In the genomic region with DNA sequence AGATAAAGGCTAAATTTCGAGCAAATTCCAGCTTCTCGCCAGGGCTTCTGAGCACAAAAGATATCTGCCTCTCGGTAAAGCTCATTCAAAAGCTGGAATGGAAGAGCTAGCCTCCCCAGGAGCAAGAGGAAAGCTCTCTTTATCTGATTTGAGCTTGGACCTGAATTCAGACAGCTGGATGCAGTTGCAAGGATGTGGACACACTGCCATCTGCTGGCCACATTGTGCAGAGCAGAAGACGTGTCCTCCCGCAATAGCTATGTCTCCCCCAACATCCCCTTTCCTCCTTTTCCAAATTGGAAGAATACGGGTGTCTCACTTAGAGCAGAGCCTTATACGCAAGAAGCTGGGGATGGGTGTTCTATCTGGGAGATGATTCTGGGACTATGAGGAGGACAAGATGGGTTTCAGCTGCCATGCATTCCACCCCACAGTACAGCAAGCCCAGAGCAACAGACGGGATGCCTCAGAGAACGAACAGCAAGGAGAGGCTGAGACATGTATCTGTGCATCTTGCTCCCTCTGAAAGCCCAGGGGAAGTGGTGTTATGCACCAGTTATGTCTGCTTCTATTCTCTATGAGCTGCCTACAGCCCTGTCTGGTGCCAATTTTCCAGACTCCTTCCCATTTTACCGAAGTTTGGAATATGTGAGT, we compare ENCODE assay signal across 8 mouse cellular contexts. TPM values are rescaled to one million over a fixed set of nuclear protein-coding genes. Genes with fewer than 3 reads are reported as not detected.
DNase-seq lines count a peak whose midpoint lies in the region; ATAC-seq and TF ChIP-seq lines count a peak whose summit lies in the region.

No protein-coding gene starts in this region.

- 34% methylated on average over 10 of the region's 10 CpGs for WGBS in forebrain, embryonic 10.5 days
- WGBS in forebrain, embryonic 13.5 days = 28% methylated on average over 10 of the region's 10 CpGs
- 25% methylated on average over 10 of the region's 10 CpGs for WGBS in intestine, embryonic 16.5 days
- 29% methylated on average over 10 of the region's 10 CpGs for WGBS in midbrain, postnatal 0 days

- H3K9ac ChIP-seq in forebrain, embryonic 13.5 days = no peak overlapping the region
- no peak overlapping the region for H3K9ac ChIP-seq in intestine, embryonic 16.5 days (ENCODE audit: low read depth, low read length)
- no peak overlapping the region for H3K9ac ChIP-seq in midbrain, postnatal 0 days (replicated peaks; ENCODE audit: low read length, poor library complexity, severe bottlenecking)

- peaks cover 27% of the 10 kb centered on the region for H3K4me1 ChIP-seq in forebrain, embryonic 10.5 days
- H3K4me1 ChIP-seq in forebrain, embryonic 13.5 days = peaks cover 13% of the 10 kb centered on the region; the same call in 1 of the 2 replicates
- H3K4me1 ChIP-seq in intestine, embryonic 16.5 days (ENCODE audit: control insufficient read depth, insufficient read depth, low read length) = peaks cover 5% of the 10 kb centered on the region; the same call in 1 of the 2 replicates
- H3K4me1 ChIP-seq in midbrain, postnatal 0 days (ENCODE audit: insufficient read depth, low read length) = no peaks in the 10 kb centered on the region

- intact Hi-C loops in left cerebral cortex, postnatal 10 days (cut with DNase I) = loop anchor here (5.0 to 10.0 kb wide), 2 partner anchors 248 to 621 kb away; no protein-coding TSS in a partner anchor

- H3K9me3 ChIP-seq in forebrain, embryonic 10.5 days = peaks cover 3% of the 10 kb centered on the region; the same call in 1 of the 2 replicates
- 0 out of 2 replicates have a peak, but pooled peaks cover 7% of the 10 kb centered on the region for H3K9me3 ChIP-seq in forebrain, embryonic 13.5 days (replicated peaks)
- H3K9me3 ChIP-seq in intestine, embryonic 16.5 days (ENCODE audit: control insufficient read depth, low read length) = no peaks in the 10 kb centered on the region
- H3K9me3 ChIP-seq in midbrain, postnatal 0 days (ENCODE audit: low read length) = no peaks in the 10 kb centered on the region

- 0 out of 2 replicates have a peak overlapping the region, but pooled peaks have one; percentile 25 for H3K27ac ChIP-seq in forebrain, embryonic 10.5 days
- H3K27ac ChIP-seq in forebrain, embryonic 13.5 days = no peak overlapping the region
- no peak overlapping the region for H3K27ac ChIP-seq in intestine, embryonic 16.5 days (ENCODE audit: low read length)
- no peak overlapping the region for H3K27ac ChIP-seq in midbrain, postnatal 0 days (ENCODE audit: low read depth, low read length)

- ATAC-seq in forebrain, embryonic 13.5 days = no peak
- ATAC-seq in frontal cortex, adult (ENCODE audit: low TSS enrichment) = peak; percentile 81
- ATAC-seq in intestine, embryonic 16.5 days = peak; percentile 44; the same call in 1 of the 2 replicates
- 0 out of 2 replicates have a peak, but pooled peaks have one; percentile 23 for ATAC-seq in midbrain, postnatal 0 days (ENCODE audit: low FRiP score)

- H3K36me3 ChIP-seq in forebrain, embryonic 10.5 days (replicated peaks) = no peaks in the 10 kb centered on the region
- H3K36me3 ChIP-seq in forebrain, embryonic 13.5 days (ENCODE audit: poor library complexity, severe bottlenecking) = no peaks in the 10 kb centered on the region
- H3K36me3 ChIP-seq in intestine, embryonic 16.5 days (ENCODE audit: control insufficient read depth, insufficient read depth, low read length) = no peaks in the 10 kb centered on the region
- no peaks in the 10 kb centered on the region for H3K36me3 ChIP-seq in midbrain, postnatal 0 days (ENCODE audit: insufficient read depth, low read length)

- peak; percentile 83 for DNase-seq in forebrain, embryonic 10.5 days (ENCODE audit: extremely low spot score, low spot score)
- DNase-seq in cerebellum, adult 11-12 months = peak; percentile 33
- DNase-seq in left cerebral cortex, postnatal 10 days (ENCODE audit: extremely low spot score in 1 of 2, low spot score in 2 of 2) = peak; percentile 72 to 80
- DNase-seq in midbrain, postnatal 0 days (ENCODE audit: low spot score) = peak; percentile 76
- DNase-seq in spleen, postnatal 36 days (ENCODE audit: low spot score in 2 of 2) = peak; percentile 13 to 17

- no peak overlapping the region for H3K4me3 ChIP-seq in forebrain, embryonic 10.5 days
- no peak overlapping the region for H3K4me3 ChIP-seq in forebrain, embryonic 13.5 days
- no peak overlapping the region for H3K4me3 ChIP-seq in intestine, embryonic 16.5 days (ENCODE audit: low read length)
- no peak overlapping the region for H3K4me3 ChIP-seq in midbrain, postnatal 0 days (ENCODE audit: low read depth, low read length)

- peak; percentile 98 for TF ChIP-seq CTCF in midbrain, postnatal 0 days (IDR thresholded peaks at IDR 0.05)

- no peaks in the 10 kb centered on the region for H3K27me3 ChIP-seq in forebrain, embryonic 10.5 days (ENCODE audit: poor library complexity, severe bottlenecking)
- H3K27me3 ChIP-seq in forebrain, embryonic 13.5 days = peaks cover 8% of the 10 kb centered on the region; the same call in 1 of the 2 replicates
- H3K27me3 ChIP-seq in intestine, embryonic 16.5 days (replicated peaks; ENCODE audit: control insufficient read depth, insufficient read depth, low read length) = no peaks in the 10 kb centered on the region
- no peaks in the 10 kb centered on the region for H3K27me3 ChIP-seq in midbrain, postnatal 0 days (ENCODE audit: insufficient read depth, low read length)

- no peak overlapping the region for H3K4me2 ChIP-seq in forebrain, embryonic 13.5 days
- no peak overlapping the region for H3K4me2 ChIP-seq in intestine, embryonic 16.5 days (ENCODE audit: low read depth, low read length)
- H3K4me2 ChIP-seq in midbrain, postnatal 0 days (ENCODE audit: low read depth, low read length, poor library complexity, severe bottlenecking) = no peak overlapping the region

RNA-seq across cellular contexts. Expression of a gene that starts 16.3 kb away (rescaled TPM):
- polyA plus RNA-seq in forebrain, embryonic 10.5 days (2016; fragmentation: Nextera tagmentation; extraction: Ambion mirVana) = 0.20 TPM in 1 of 2 replicates, not detected in the other
- polyA plus RNA-seq in forebrain, embryonic 13.5 days (2015; fragmentation: Nextera tagmentation; extraction: Ambion mirVana) = 0.49 and 0.50 TPM in 2 replicates
- polyA plus RNA-seq in intestine, embryonic 16.5 days (2015; fragmentation: Nextera tagmentation; extraction: Ambion mirVana) = 72.7 and 83.0 TPM in 2 replicates
- 1 to 10 TPM; 3.3 to 4.1 TPM for total RNA-seq in left cerebral cortex, postnatal 10 days (2021)
- total RNA-seq in midbrain, postnatal 0 days (2014; rRNA removed) = 1.3 and 2.6 TPM in 2 replicates
- 1.3 and 1.7 TPM in 2 replicates for polyA plus RNA-seq in midbrain, postnatal 0 days (2015; fragmentation: Nextera tagmentation; extraction: Ambion mirVana)

RNA-seq across cellular contexts. Expression of a gene that starts 45.0 kb away (rescaled TPM):
- polyA plus RNA-seq in forebrain, embryonic 10.5 days (2016; fragmentation: Nextera tagmentation; extraction: Ambion mirVana) = 6.8 and 8.0 TPM in 2 replicates
- polyA plus RNA-seq in forebrain, embryonic 13.5 days (2015; fragmentation: Nextera tagmentation; extraction: Ambion mirVana) = 6.4 and 7.9 TPM in 2 replicates
- polyA plus RNA-seq in intestine, embryonic 16.5 days (2015; fragmentation: Nextera tagmentation; extraction: Ambion mirVana) = 8.6 and 10.8 TPM in 2 replicates
- 1 to 10 TPM; 4.1 to 7.4 TPM for total RNA-seq in left cerebral cortex, postnatal 10 days (2021)
- 0.66 and 0.94 TPM in 2 replicates for total RNA-seq in midbrain, postnatal 0 days (2014; rRNA removed)
- 0.75 and 0.90 TPM in 2 replicates for polyA plus RNA-seq in midbrain, postnatal 0 days (2015; fragmentation: Nextera tagmentation; extraction: Ambion mirVana)

RNA-seq across cellular contexts. Expression of a gene that starts 57.8 kb away (rescaled TPM):
- polyA plus RNA-seq in forebrain, embryonic 10.5 days (2016; fragmentation: Nextera tagmentation; extraction: Ambion mirVana) = 28.3 and 30.2 TPM in 2 replicates
- polyA plus RNA-seq in forebrain, embryonic 13.5 days (2015; fragmentation: Nextera tagmentation; extraction: Ambion mirVana) = 33.8 and 40.1 TPM in 2 replicates
- 12.4 and 12.8 TPM in 2 replicates for polyA plus RNA-seq in intestine, embryonic 16.5 days (2015; fragmentation: Nextera tagmentation; extraction: Ambion mirVana)
- 100 to 1,000 TPM; 155 to 158 TPM for total RNA-seq in left cerebral cortex, postnatal 10 days (2021)
- total RNA-seq in midbrain, postnatal 0 days (2014; rRNA removed) = 245 and 261 TPM in 2 replicates
- 30.6 and 31.7 TPM in 2 replicates for polyA plus RNA-seq in midbrain, postnatal 0 days (2015; fragmentation: Nextera tagmentation; extraction: Ambion mirVana)

Comparison
In these comparisons a context has a peak if more than half of its experiments do, and no peak if none do; other contexts are left out.
1. DNase-seq: peak in every context shown above with its lines; median percentile 83 in forebrain, embryonic 10.5 days; 76 in left cerebral cortex, postnatal 10 days; 76 in midbrain, postnatal 0 days; 33 in cerebellum, adult 11-12 months; 15 in spleen, postnatal 36 days.
2. RNA of a gene that starts 16.3 kb away (polyA plus RNA-seq): 72.7 to 83.0 TPM in intestine, embryonic 16.5 days; 1.3 to 1.7 TPM in midbrain, postnatal 0 days, 0.49 to 0.50 TPM in forebrain, embryonic 13.5 days and 0.20 TPM in forebrain, embryonic 10.5 days; every median in the first group is over 10 times any median in the second.